Mouse (Mus musculus): ENCODE data around the gene Gm5431. TPM values are rescaled to one million over a fixed set of nuclear protein-coding genes. Genes with fewer than 3 reads are reported as not detected.
A peak's percentile ranks its signal among the peaks of the same experiment; 100 is the strongest.
"Not testable (repeated sequence)": the region's sequence is repeated elsewhere in the genome, so short reads cannot be mapped to it uniquely, and the experiment has no call there.

Gene Gm5431
- polyA plus RNA-seq, 1 experiment from 2014 or later, result 0.13 TPM

- H3K9me3 ChIP-seq; H3K27ac ChIP-seq; H3K4me1 ChIP-seq; H3K9ac ChIP-seq; H3K36me3 ChIP-seq; H3K4me2 ChIP-seq (replicated peaks); H3K4me3 ChIP-seq; ATAC-seq (ENCODE audit: low FRiP score, low read depth); H3K27me3 ChIP-seq: not testable (repeated sequence)
- WGBS, result 82% methylated on average over 6 of the region's 6 CpGs
Measured at GRCm38 (mm10) chr11:48900654-48901566, 1.1 kb downstream of the Gm5431 start.

- ATAC-seq (ENCODE audit: low FRiP score, low read depth), result no peak
- Histone ChIP-seq H3K4me1 (no peaks in the 10 kb centered on the region), H3K9ac (no peak overlapping the region), H3K27ac (no peak overlapping the region), H3K4me2 (replicated peaks) (no peak overlapping the region), H3K4me3 (no peak overlapping the region), H3K9me3 (no peaks in the 10 kb centered on the region), H3K36me3 (no peaks in the 10 kb centered on the region), H3K27me3 (no peaks in the 10 kb centered on the region)
- 78% methylated on average over 2 of the region's 2 CpGs for WGBS
Measured at GRCm38 (mm10) chr11:48898812-48899431, 3.1 kb downstream of the Gm5431 start.

- Histone ChIP-seq H3K27me3 (peaks cover 5% of the 10 kb centered on the region), H3K4me3 (no peak overlapping the region), H3K9me3 (no peaks in the 10 kb centered on the region), H3K27ac (no peak overlapping the region), H3K9ac (no peak overlapping the region), H3K4me1 (peaks cover 8% of the 10 kb centered on the region; the same call in 1 of the 2 replicates), H3K36me3 (no peaks in the 10 kb centered on the region), H3K4me2 (replicated peaks) (no peak overlapping the region)
- 97% methylated on average over 1 of the region's 1 CpGs for WGBS
- no peak for ATAC-seq (ENCODE audit: low FRiP score, low read depth)
Measured at GRCm38 (mm10) chr11:48876680-48877079, 25.3 kb downstream of the Gm5431 start.

GRCm38 (mm10) chr11:48875343-48875837, 26.6 kb downstream of the Gm5431 start:
- not testable (repeated sequence) for H3K36me3 ChIP-seq; H3K4me3 ChIP-seq; ATAC-seq (ENCODE audit: low FRiP score, low read depth); H3K9ac ChIP-seq; H3K4me2 ChIP-seq (replicated peaks); H3K27me3 ChIP-seq; H3K9me3 ChIP-seq; H3K27ac ChIP-seq
- 71% methylated on average over 1 of the region's 1 CpGs for WGBS
- H3K4me1 ChIP-seq, result peaks cover 12% of the 10 kb centered on the region

- H3K9ac ChIP-seq, result no peak overlapping the region
- WGBS, result 1% methylated on average over 4 of the region's 4 CpGs
- H3K4me1 ChIP-seq, result peaks cover 17% of the 10 kb centered on the region
- H3K9me3 ChIP-seq, result no peaks in the 10 kb centered on the region
- no peak overlapping the region for H3K4me2 ChIP-seq (replicated peaks)
- H3K36me3 ChIP-seq, result no peaks in the 10 kb centered on the region
- ATAC-seq (ENCODE audit: low FRiP score, low read depth), result 0 out of 2 replicates have a peak, but pooled peaks have one; percentile 46
- no peak overlapping the region for H3K4me3 ChIP-seq
- no peak overlapping the region for H3K27ac ChIP-seq
- H3K27me3 ChIP-seq, result peaks cover 5% of the 10 kb centered on the region
Measured at GRCm38 (mm10) chr11:48874465-48874864, 27.5 kb downstream of the Gm5431 start.

- Histone ChIP-seq H3K4me2 (replicated peaks) (no peak overlapping the region), H3K9me3 (no peaks in the 10 kb centered on the region), H3K36me3 (no peaks in the 10 kb centered on the region), H3K9ac (no peak overlapping the region), H3K27me3 (peaks cover 5% of the 10 kb centered on the region), H3K27ac (no peak overlapping the region), H3K4me1 (peaks cover 22% of the 10 kb centered on the region), H3K4me3 (no peak overlapping the region)
- no peak for ATAC-seq (ENCODE audit: low FRiP score, low read depth)
- WGBS, result 70% methylated on average over 10 of the region's 10 CpGs
Measured at GRCm38 (mm10) chr11:48873591-48874290, 28.3 kb downstream of the Gm5431 start.

GRCm38 (mm10) chr11:48872695-48873300, 29.2 kb downstream of the Gm5431 start:
- ATAC-seq (ENCODE audit: low FRiP score, low read depth), result no peak
- 0 out of 2 replicates have a peak overlapping the region, but pooled peaks have one; percentile 15 for H3K27ac ChIP-seq
- H3K4me3 ChIP-seq, result no peak overlapping the region
- 82% methylated on average over 7 of the region's 7 CpGs for WGBS
- no peak overlapping the region; the same call in 1 of the 2 replicates for H3K9ac ChIP-seq
- H3K4me2 ChIP-seq (replicated peaks), result peak overlapping the region; percentile 80; the same call in 1 of the 2 replicates
- peaks cover 5% of the 10 kb centered on the region for H3K27me3 ChIP-seq
- no peaks in the 10 kb centered on the region for H3K36me3 ChIP-seq
- no peaks in the 10 kb centered on the region for H3K9me3 ChIP-seq
- peaks cover 22% of the 10 kb centered on the region for H3K4me1 ChIP-seq

- peak overlapping the region; percentile 65 for H3K9ac ChIP-seq
- ATAC-seq (ENCODE audit: low FRiP score, low read depth), result 0 out of 2 replicates have a peak, but pooled peaks have one; percentile 42
Measured at GRCm38 (mm10) chr11:48871817-48872541, 30.0 kb downstream of the Gm5431 start.

GRCm38 (mm10) chr11:48871201-48871772, 30.7 kb downstream of the Gm5431 start, which contains the start of gene Irgm1:
Irgm1 (minus strand) TSS chr11:48871683.
- Histone ChIP-seq H3K9ac (peak within 1 kb of the TSS; percentile 65), H3K9me3 (no peaks in the 10 kb centered on the region), H3K4me3 (peak within 1 kb of the TSS; percentile 53), H3K4me1 (peaks cover 22% of the 10 kb centered on the region), H3K4me2 (replicated peaks) (peak within 1 kb of the TSS; percentile 80), H3K27ac (peak within 1 kb of the TSS; percentile 15; the same call in 1 of the 2 replicates), H3K36me3 (no peaks in the 10 kb centered on the region), H3K27me3 (peaks cover 5% of the 10 kb centered on the region)
- 2% methylated on average over 19 of the region's 19 CpGs for WGBS
- ATAC-seq (ENCODE audit: low FRiP score, low read depth), result peak; percentile 70; the same call in 1 of the 2 replicates

More at GRCm38 (mm10) chr11:48871817-48872541, 30.0 kb downstream of the Gm5431 start:
- Histone ChIP-seq H3K4me3 (peak overlapping the region; percentile 53), H3K36me3 (no peaks in the 10 kb centered on the region), H3K27me3 (peaks cover 5% of the 10 kb centered on the region), H3K27ac (peak overlapping the region; percentile 15; the same call in 1 of the 2 replicates), H3K4me1 (peaks cover 22% of the 10 kb centered on the region), H3K4me2 (replicated peaks) (peak overlapping the region; percentile 80), H3K9me3 (no peaks in the 10 kb centered on the region)
- 9% methylated on average over 17 of the region's 17 CpGs for WGBS

- Histone ChIP-seq H3K27me3 (peaks cover 5% of the 10 kb centered on the region), H3K4me1 (peaks cover 22% of the 10 kb centered on the region), H3K9ac (peak overlapping the region; percentile 65), H3K36me3 (no peaks in the 10 kb centered on the region), H3K27ac (no peak overlapping the region), H3K9me3 (no peaks in the 10 kb centered on the region), H3K4me3 (peak overlapping the region; percentile 53), H3K4me2 (replicated peaks) (peak overlapping the region; percentile 80)
- no peak for ATAC-seq (ENCODE audit: low FRiP score, low read depth)
- WGBS, result 33% methylated on average over 7 of the region's 7 CpGs
Measured at GRCm38 (mm10) chr11:48870781-48871180, 31.2 kb downstream of the Gm5431 start.

Data from limb, embryonic 13.5 days (tissue).